Mouse (Mus musculus) G1E (cell line): ENCODE measurements at regions not wholly inside any gene's neighbourhood (a gene's known extent, or its start where the extent isn't known, plus 50 kb on each side); places are given as distances from the start of the nearest gene placed in this dataset.

Source experiments
- CTCF ChIP-seq: IDR thresholded peaks from 2 replicates; pipeline ENCODE4 v1.5.1; 2012; ENCODE audit warnings: low read depth, low read length, inconsistent platforms, mixed read lengths
- GATA1 ChIP-seq: IDR thresholded peaks from 2 replicates; pipeline ENCODE4 v1.6.1; 2012; ENCODE audit warnings: borderline replicate concordance, low read length, inconsistent platforms, mixed read lengths
- GATA2 ChIP-seq: IDR thresholded peaks from 2 replicates; pipeline ENCODE4 v1.6.1; 2012; ENCODE audit warnings: low read depth, low read length, inconsistent platforms, borderline replicate concordance
- POLR2AphosphoS5 ChIP-seq: IDR thresholded peaks from 2 replicates; pipeline ENCODE4 v1.6.1; 2012; ENCODE audit warnings: low read depth, low read length, inconsistent platforms; ENCODE audit not compliant: insufficient replicate concordance
- TAL1 ChIP-seq: conservative IDR thresholded peaks from 2 replicates; pipeline ENCODE4 v1.6.1; 2012; ENCODE audit warnings: low read depth, low read length, inconsistent platforms, mixed read lengths

DNA sequence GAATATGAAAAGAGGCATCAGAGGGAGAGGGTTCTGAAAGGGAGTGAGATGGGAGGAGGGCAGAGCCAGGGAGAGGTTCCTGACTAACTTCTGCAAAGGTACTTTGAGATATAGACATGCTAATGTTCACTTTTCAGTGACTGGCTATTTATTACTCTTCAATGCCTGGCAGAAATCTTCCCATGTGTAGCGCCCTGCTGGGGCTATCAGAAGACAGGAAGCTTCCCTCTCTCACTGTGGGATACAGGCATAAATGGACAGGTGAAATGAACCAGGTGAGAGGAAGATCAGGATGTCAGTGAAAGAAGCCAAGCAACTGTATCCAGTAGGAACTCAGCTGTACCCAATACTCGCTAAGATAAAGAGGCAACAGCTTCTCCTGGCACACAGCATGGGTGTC, 105.1 kb upstream of the Rcn1 start:
- TF ChIP-seq CTCF = no peak
- TF ChIP-seq POLR2AphosphoS5 = no peak
- TF ChIP-seq GATA1 = no peak
- TF ChIP-seq TAL1 = no peak
- TF ChIP-seq GATA2 = no peak
